Mouse (Mus musculus): Measurements from ENCODE around the gene Oas1d. TPM values are rescaled to one million over a fixed set of nuclear protein-coding genes. Genes with fewer than 3 reads are reported as not detected.
"Not testable (repeated sequence)": the region's sequence is repeated elsewhere in the genome, so short reads cannot be mapped to it uniquely, and the experiment has no call there.

The Oas1d gene
- polyA plus RNA-seq, 1 experiment from 2014 or later: not detected

GRCm38 (mm10) chr5:120906791-120907733 is 7.3 kb upstream of the Oas1d start, which contains the start of gene Oas1a:
Gene Oas1a, minus strand, starts transcription at chr5:120907521.
- H3K4me2 ChIP-seq (replicated peaks); H3K9ac ChIP-seq; H3K9me3 ChIP-seq (replicated peaks); H3K4me1 ChIP-seq; H3K4me3 ChIP-seq (replicated peaks); H3K27me3 ChIP-seq; H3K27ac ChIP-seq (replicated peaks); H3K36me3 ChIP-seq; ATAC-seq (ENCODE audit: insufficient number of reproducible peaks, low FRiP score, low TSS enrichment, low read depth): not testable (repeated sequence)
- WGBS: 30% methylated on average over 9 of the region's 12 CpGs

- 47% methylated on average over 7 of the region's 7 CpGs for WGBS
- Histone ChIP-seq H3K9ac (no peak overlapping the region), H3K36me3 (no peaks in the 10 kb centered on the region), H3K4me1 (no peaks in the 10 kb centered on the region), H3K27ac (replicated peaks) (no peak overlapping the region), H3K9me3 (replicated peaks) (no peaks in the 10 kb centered on the region), H3K4me3 (replicated peaks) (no peak overlapping the region), H3K4me2 (replicated peaks) (no peak overlapping the region), H3K27me3 (no peaks in the 10 kb centered on the region)
- no peak for ATAC-seq (ENCODE audit: insufficient number of reproducible peaks, low FRiP score, low TSS enrichment, low read depth)
Observed at GRCm38 (mm10) chr5:120908196-120908920, 6.0 kb upstream of the Oas1d start.

GRCm38 (mm10) chr5:120919156-120919935 is 5.0 kb downstream of the Oas1d start:
- not testable (repeated sequence) for H3K4me2 ChIP-seq (replicated peaks); H3K9me3 ChIP-seq (replicated peaks); H3K4me1 ChIP-seq; H3K9ac ChIP-seq; H3K4me3 ChIP-seq (replicated peaks); ATAC-seq (ENCODE audit: insufficient number of reproducible peaks, low FRiP score, low TSS enrichment, low read depth); H3K36me3 ChIP-seq; H3K27me3 ChIP-seq; H3K27ac ChIP-seq (replicated peaks)
- WGBS: 67% methylated on average over 2 of the region's 2 CpGs

- H3K4me2 ChIP-seq (replicated peaks): no peak overlapping the region
- no peaks in the 10 kb centered on the region for H3K27me3 ChIP-seq
- ATAC-seq (ENCODE audit: insufficient number of reproducible peaks, low FRiP score, low TSS enrichment, low read depth): no peak
- H3K9me3 ChIP-seq (replicated peaks): no peaks in the 10 kb centered on the region
- H3K9ac ChIP-seq: no peak overlapping the region
- H3K27ac ChIP-seq (replicated peaks): no peak overlapping the region
- H3K4me1 ChIP-seq: no peaks in the 10 kb centered on the region
- 68% methylated on average over 3 of the region's 3 CpGs for WGBS
- no peak overlapping the region for H3K4me3 ChIP-seq (replicated peaks)
- no peaks in the 10 kb centered on the region for H3K36me3 ChIP-seq
Observed at GRCm38 (mm10) chr5:120920296-120920695, 6.0 kb downstream of the Oas1d start.

- 71% methylated on average over 4 of the region's 4 CpGs for WGBS
- no peak for ATAC-seq (ENCODE audit: insufficient number of reproducible peaks, low FRiP score, low TSS enrichment, low read depth)
- no peaks in the 10 kb centered on the region for H3K4me1 ChIP-seq
- H3K4me3 ChIP-seq (replicated peaks): no peak overlapping the region
- H3K4me2 ChIP-seq (replicated peaks): no peak overlapping the region
- H3K9me3 ChIP-seq (replicated peaks): no peaks in the 10 kb centered on the region
- no peak overlapping the region for H3K9ac ChIP-seq
- no peak overlapping the region for H3K27ac ChIP-seq (replicated peaks)
- H3K36me3 ChIP-seq: no peaks in the 10 kb centered on the region
- no peaks in the 10 kb centered on the region for H3K27me3 ChIP-seq
Observed at GRCm38 (mm10) chr5:120923969-120924368, 9.6 kb downstream of the Oas1d start.

GRCm38 (mm10) chr5:120924520-120924919 is 10.2 kb downstream of the Oas1d start:
- H3K36me3 ChIP-seq; H3K4me1 ChIP-seq; H3K27me3 ChIP-seq; H3K27ac ChIP-seq (replicated peaks); H3K9ac ChIP-seq; H3K4me3 ChIP-seq (replicated peaks); H3K9me3 ChIP-seq (replicated peaks); ATAC-seq (ENCODE audit: insufficient number of reproducible peaks, low FRiP score, low TSS enrichment, low read depth); H3K4me2 ChIP-seq (replicated peaks): not testable (repeated sequence)
- WGBS: 79% methylated on average over 4 of the region's 4 CpGs

GRCm38 (mm10) chr5:120926311-120926710 is 12.0 kb downstream of the Oas1d start:
- ATAC-seq (ENCODE audit: insufficient number of reproducible peaks, low FRiP score, low TSS enrichment, low read depth); H3K4me1 ChIP-seq; H3K9ac ChIP-seq; H3K4me2 ChIP-seq (replicated peaks); H3K36me3 ChIP-seq; H3K27ac ChIP-seq (replicated peaks); H3K9me3 ChIP-seq (replicated peaks); H3K27me3 ChIP-seq; H3K4me3 ChIP-seq (replicated peaks): not testable (repeated sequence)
- WGBS: 72% methylated on average over 2 of the region's 2 CpGs

- Histone ChIP-seq H3K9me3 (replicated peaks) (no peaks in the 10 kb centered on the region), H3K4me1 (no peaks in the 10 kb centered on the region), H3K4me3 (replicated peaks) (no peak overlapping the region), H3K36me3 (no peaks in the 10 kb centered on the region), H3K27me3 (no peaks in the 10 kb centered on the region), H3K27ac (replicated peaks) (no peak overlapping the region), H3K9ac (no peak overlapping the region), H3K4me2 (replicated peaks) (no peak overlapping the region)
- no peak for ATAC-seq (ENCODE audit: insufficient number of reproducible peaks, low FRiP score, low TSS enrichment, low read depth)
- WGBS: 17% methylated on average over 1 of the region's 1 CpGs
Observed at GRCm38 (mm10) chr5:120927036-120927435, 12.7 kb downstream of the Oas1d start.

GRCm38 (mm10) chr5:120933966-120934365 is 19.6 kb downstream of the Oas1d start:
- Histone ChIP-seq H3K9ac (no peak overlapping the region), H3K4me1 (no peaks in the 10 kb centered on the region), H3K4me3 (replicated peaks) (no peak overlapping the region), H3K27me3 (no peaks in the 10 kb centered on the region), H3K27ac (replicated peaks) (no peak overlapping the region), H3K36me3 (no peaks in the 10 kb centered on the region), H3K9me3 (replicated peaks) (0 out of 2 replicates have a peak, but pooled peaks cover 2% of the 10 kb centered on the region), H3K4me2 (replicated peaks) (no peak overlapping the region)
- 28% methylated on average over 5 of the region's 5 CpGs for WGBS
- ATAC-seq (ENCODE audit: insufficient number of reproducible peaks, low FRiP score, low TSS enrichment, low read depth): no peak

GRCm38 (mm10) chr5:120937841-120938240 is 23.5 kb downstream of the Oas1d start:
- Histone ChIP-seq H3K27me3 (no peaks in the 10 kb centered on the region), H3K4me3 (replicated peaks) (no peak overlapping the region), H3K9me3 (replicated peaks) (0 out of 2 replicates have a peak, but pooled peaks cover 2% of the 10 kb centered on the region), H3K9ac (no peak overlapping the region), H3K4me1 (no peaks in the 10 kb centered on the region), H3K36me3 (no peaks in the 10 kb centered on the region), H3K27ac (replicated peaks) (no peak overlapping the region), H3K4me2 (replicated peaks) (no peak overlapping the region)
- ATAC-seq (ENCODE audit: insufficient number of reproducible peaks, low FRiP score, low TSS enrichment, low read depth): no peak
- 70% methylated on average over 4 of the region's 4 CpGs for WGBS

GRCm38 (mm10) chr5:120938586-120938985 is 24.2 kb downstream of the Oas1d start:
- no peak overlapping the region for H3K4me2 ChIP-seq (replicated peaks)
- WGBS: 52% methylated on average over 8 of the region's 8 CpGs
- no peak overlapping the region for H3K4me3 ChIP-seq (replicated peaks)
- no peaks in the 10 kb centered on the region for H3K36me3 ChIP-seq
- ATAC-seq (ENCODE audit: insufficient number of reproducible peaks, low FRiP score, low TSS enrichment, low read depth): no peak
- H3K4me1 ChIP-seq: no peaks in the 10 kb centered on the region
- H3K9ac ChIP-seq: no peak overlapping the region
- H3K27me3 ChIP-seq: no peaks in the 10 kb centered on the region
- H3K27ac ChIP-seq (replicated peaks): no peak overlapping the region
- H3K9me3 ChIP-seq (replicated peaks): 0 out of 2 replicates have a peak, but pooled peaks cover 2% of the 10 kb centered on the region
